Comparison of ENCODE assay signal across 19 mouse cellular contexts in genomic region chr5:23247784-23248183, GRCm38 (mm10).
"Had no signal": no experiment of that assay in that cellular context is flagged by ENCODE, and none has a peak within 500 bp of the region (broad histone marks: within the 10 kb centered on the region; RNA-seq: fewer than 3 reads in every experiment).

No protein-coding gene starts in this region.

- H3K27ac ChIP-seq: kidney, embryonic 15.5 days; layer of hippocampus, adult 2 months; left cerebral cortex, adult 2 months; liver, embryonic 13.5 days; neural tube, embryonic 12.5 days; neural tube, embryonic 15.5 days; stomach, postnatal 0 days had no signal

- H3K4me2 ChIP-seq: kidney, embryonic 15.5 days; liver, embryonic 13.5 days; midbrain, embryonic 11.5 days; neural tube, embryonic 12.5 days; neural tube, embryonic 15.5 days had no signal

- H3K36me3 ChIP-seq: kidney, embryonic 15.5 days; liver, embryonic 13.5 days; neural tube, embryonic 12.5 days; neural tube, embryonic 15.5 days had no signal

- H3K4me3 ChIP-seq: kidney, embryonic 15.5 days; layer of hippocampus, adult 2 months; left cerebral cortex, adult 2 months; liver, embryonic 13.5 days; neural tube, embryonic 12.5 days; neural tube, embryonic 15.5 days had no signal

- H3K27me3 ChIP-seq: kidney, embryonic 15.5 days; liver, embryonic 13.5 days; neural tube, embryonic 12.5 days; neural tube, embryonic 15.5 days had no signal

- DNase-seq: kidney, adult 18-20 months; kidney, postnatal 10 days; layer of hippocampus, postnatal 36 days; lung, adult 2 months; lung, postnatal 14 days; lung, postnatal 4 days; midbrain, embryonic 14.5 days; right cerebral cortex, adult 18-20 months; right cerebral cortex, postnatal 14 days; right cerebral cortex, postnatal 4 days; thymus, postnatal 25 days had no signal

- H3K9ac ChIP-seq: kidney, embryonic 15.5 days; liver, embryonic 13.5 days; neural tube, embryonic 12.5 days; neural tube, embryonic 15.5 days had no signal

- H3K4me1 ChIP-seq: liver, embryonic 13.5 days; neural tube, embryonic 12.5 days had no signal

- H3K9me3 ChIP-seq: kidney, embryonic 15.5 days; liver, embryonic 13.5 days; neural tube, embryonic 12.5 days; neural tube, embryonic 15.5 days had no signal
